Comparison of ENCODE assay signal across 24 mouse cellular contexts in the genomic region with DNA sequence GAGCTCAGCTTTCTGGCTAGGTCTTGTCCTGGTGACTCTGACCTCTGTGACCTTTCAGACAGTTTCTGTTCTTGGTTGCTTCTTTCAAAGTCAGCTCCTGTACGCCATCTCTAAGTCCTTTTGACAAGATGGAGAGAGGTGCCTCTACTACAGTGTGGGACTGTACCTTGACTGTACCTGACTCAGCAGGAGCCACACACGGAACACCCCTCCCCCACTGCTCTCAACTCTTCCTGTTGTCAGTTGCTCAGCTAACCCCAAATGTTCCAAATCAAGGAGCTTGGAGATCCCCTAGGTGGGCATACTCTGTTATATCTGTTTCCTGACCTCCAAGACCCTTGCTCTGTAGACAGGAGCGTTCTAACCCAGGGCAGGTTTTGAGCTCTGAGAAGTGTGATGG. TPM values are rescaled to one million over a fixed set of nuclear protein-coding genes. Genes with fewer than 3 reads are reported as not detected.
DNase-seq lines count a peak whose midpoint lies in the region; ATAC-seq lines count a peak whose summit lies in the region.
"Had no signal": no experiment of that assay in that cellular context is flagged by ENCODE, and none has a peak within 500 bp of the region (broad histone marks: within the 10 kb centered on the region; RNA-seq: fewer than 3 reads in every experiment).

A gene (minus strand): TSS at position 205 of the 400 bp plus-strand sequence.

- peak; percentile 5 for DNase-seq in CD4-positive, CD25-positive, alpha-beta regulatory T cell, adult 2 months (ENCODE audit: low read depth, low spot score)
- peak; percentile 11 to 20 for DNase-seq in thymus, postnatal 10 days (ENCODE audit: low spot score in 2 of 2)
- DNase-seq in thymus, postnatal 0 days (ENCODE audit: low spot score), result no peak
- DNase-seq in thymus, postnatal 4 days, result peak; percentile 60
- no peak for DNase-seq in heart, postnatal 25 days (ENCODE audit: low spot score)
- DNase-seq: adrenal gland, postnatal 10 days; adrenal gland, postnatal 36 days; cerebellum, adult 18-20 months; cerebellum, adult 9-10 months; cerebellum, postnatal 14 days; gastrocnemius, postnatal 10 days; gastrocnemius, postnatal 36 days; heart, adult 2 months; heart, postnatal 14 days had no signal

- ATAC-seq in CD4-positive, CD25-positive, alpha-beta regulatory T cell, adult 4 months, result no peak
- ATAC-seq: forebrain, embryonic 13.5 days; forebrain, embryonic 16.5 days had no signal

- intact Hi-C loops in heart, postnatal 25 days (cut with DNase I), result no loop called here

RNA-seq across cellular contexts. Expression of the gene that starts here (rescaled TPM):
- not detected for polyA plus RNA-seq in CD4-positive, CD25-positive, alpha-beta regulatory T cell, adult 4 months (2017; shearing (Covaris generic))
- polyA plus RNA-seq in thymus, postnatal 0 days (2015; fragmentation: Nextera tagmentation; extraction: Ambion mirVana), result 0.05 TPM in 1 of 2 replicates, not detected in the other
- not detected for total RNA-seq in heart, postnatal 25 days (2021)
- total RNA-seq: adrenal gland, adult 18-20 months; adrenal gland, postnatal 10 days; adrenal gland, postnatal 36 days; gastrocnemius, adult 18-20 months; gastrocnemius, postnatal 10 days; gastrocnemius, postnatal 36 days; heart, adult 2 months; heart, postnatal 14 days; hematopoietic stem cell, adult 5-6 weeks had no signal
- polyA plus RNA-seq: embryonic facial prominence, embryonic 11.5 days; embryonic facial prominence, embryonic 14.5 days; forebrain, embryonic 10.5 days; forebrain, embryonic 13.5 days; hindbrain, embryonic 12.5 days had no signal

Comparison
In these comparisons a context has a peak if more than half of its experiments do, and no peak if none do; other contexts are left out.
1. DNase-seq: peak in CD4-positive, CD25-positive, alpha-beta regulatory T cell, adult 2 months (single experiment), thymus, postnatal 10 days (2 of 2) and thymus, postnatal 4 days (single experiment); none in thymus, postnatal 0 days (single experiment) and heart, postnatal 25 days (single experiment).